Mouse (Mus musculus) heart, postnatal 4 days (tissue): Measurements from ENCODE around the gene Rsph10b. TPM values are rescaled to one million over a fixed set of nuclear protein-coding genes. Genes with fewer than 3 reads are reported as not detected.

Experiments used
- DNase-seq: peaks from one replicate; pipeline ENCODE4 v3.0.0; 2021
- total RNA-seq, 2 experiments: library from RNA; stranded (reverse); gene quantifications; 2 replicates each; pipeline ENCODE4 v1.2.3; 2021

Rsph10b gene
- total RNA-seq, 2 experiments from 2014 or later: 0.33 to 0.38 TPM

DNA sequence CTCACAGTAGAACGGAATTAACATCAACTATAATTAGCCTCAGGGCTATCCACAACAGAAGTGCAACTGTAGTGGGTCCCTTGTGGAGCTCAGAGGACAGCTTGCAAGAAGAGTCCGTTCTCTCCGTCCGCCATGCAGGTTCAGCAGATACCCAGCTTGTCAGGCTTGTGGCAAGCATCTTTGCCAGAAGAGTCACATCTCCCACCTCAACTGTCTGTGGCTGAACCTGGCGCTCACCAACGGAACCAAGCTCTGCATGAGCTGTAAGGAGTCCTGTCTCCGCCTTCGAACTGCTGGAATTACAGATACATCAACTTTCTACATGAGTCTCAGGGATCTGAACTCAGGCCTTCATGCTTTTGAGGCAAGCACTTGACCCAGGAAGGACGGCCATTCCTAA, 3.3 kb downstream of the Rsph10b start:
- no peak for DNase-seq

DNA sequence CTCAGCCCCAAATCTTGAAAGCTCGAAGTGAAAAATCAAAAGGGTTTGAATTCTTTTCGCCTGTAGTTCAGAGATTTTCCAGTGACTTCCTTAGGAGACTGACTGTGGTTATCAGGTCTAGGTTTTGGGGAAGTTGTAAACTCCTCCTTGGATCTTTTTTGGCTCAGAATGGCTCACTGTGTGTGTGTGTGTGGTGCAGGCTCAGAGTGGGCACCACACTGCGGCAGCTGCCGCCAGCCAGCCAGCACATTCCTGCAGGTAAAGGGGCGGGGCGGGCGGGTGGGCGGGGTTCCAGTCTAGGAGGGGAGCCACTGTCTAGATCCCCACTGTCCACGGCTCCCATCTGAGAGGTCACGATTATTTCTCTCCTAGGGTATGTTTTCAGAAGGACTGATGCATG, 8.8 kb downstream of the Rsph10b start:
- DNase-seq: no peak

DNA sequence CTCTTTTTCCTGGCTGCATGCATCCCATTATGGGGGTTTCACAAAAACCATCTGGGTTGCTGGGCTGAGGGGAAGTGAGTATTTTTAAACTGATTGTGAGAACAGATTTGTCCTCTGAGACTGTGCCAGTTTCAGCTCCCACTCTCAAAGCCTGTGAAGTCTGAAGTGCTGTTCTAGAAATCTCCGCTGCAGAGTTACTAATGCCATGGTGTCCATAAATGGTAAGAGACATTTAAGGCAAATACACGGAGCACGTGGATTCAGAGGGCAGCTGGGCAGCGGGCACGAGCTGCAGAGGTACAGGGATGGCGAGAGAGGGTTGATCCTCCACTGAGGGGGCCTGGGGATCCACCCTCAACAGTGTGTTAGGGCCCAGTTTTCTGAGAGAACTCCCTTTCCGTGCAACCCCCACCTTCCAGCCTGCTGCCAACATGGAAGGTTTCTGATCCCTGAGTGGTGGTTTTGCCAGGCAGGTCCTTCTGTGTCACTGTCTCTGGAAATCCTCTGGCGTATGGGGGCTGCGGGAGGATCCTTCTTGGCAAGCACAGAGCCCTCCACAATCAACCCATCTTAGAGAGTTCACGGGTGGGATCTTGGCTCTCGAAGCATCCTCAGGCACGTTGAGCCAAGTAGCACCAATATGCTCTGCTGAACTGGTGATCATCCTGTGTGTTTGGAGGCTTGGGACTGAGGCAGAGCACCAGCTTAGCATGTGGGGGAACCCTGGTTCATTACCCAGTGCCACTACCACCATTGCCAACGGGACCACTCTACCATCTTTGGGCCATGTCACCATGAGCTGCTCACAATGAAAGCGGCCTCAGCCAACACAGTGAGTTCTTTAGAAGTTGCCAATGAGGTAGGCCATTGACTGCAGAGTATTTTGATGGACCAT, 10.6 kb downstream of the Rsph10b start:
- no peak for DNase-seq

DNA sequence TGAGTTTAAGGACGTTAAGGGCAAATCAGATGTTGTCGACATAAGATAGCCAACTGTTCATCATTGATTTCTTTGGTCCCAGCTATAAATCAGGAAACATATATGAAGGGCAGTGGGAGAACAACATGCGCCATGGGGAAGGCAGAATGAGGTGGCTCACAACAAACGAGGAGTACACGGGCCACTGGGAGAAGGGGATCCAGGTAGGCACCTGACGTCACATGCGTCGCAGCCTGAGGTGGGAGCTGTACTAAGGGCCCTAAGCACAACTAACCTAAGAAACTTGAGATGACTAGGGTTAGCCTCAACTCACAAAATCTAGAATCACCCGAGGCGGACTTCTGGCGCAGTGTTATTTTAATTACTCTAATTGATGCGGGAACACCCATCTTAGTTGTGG, 15.5 kb downstream of the Rsph10b start:
- no peak for DNase-seq

DNA sequence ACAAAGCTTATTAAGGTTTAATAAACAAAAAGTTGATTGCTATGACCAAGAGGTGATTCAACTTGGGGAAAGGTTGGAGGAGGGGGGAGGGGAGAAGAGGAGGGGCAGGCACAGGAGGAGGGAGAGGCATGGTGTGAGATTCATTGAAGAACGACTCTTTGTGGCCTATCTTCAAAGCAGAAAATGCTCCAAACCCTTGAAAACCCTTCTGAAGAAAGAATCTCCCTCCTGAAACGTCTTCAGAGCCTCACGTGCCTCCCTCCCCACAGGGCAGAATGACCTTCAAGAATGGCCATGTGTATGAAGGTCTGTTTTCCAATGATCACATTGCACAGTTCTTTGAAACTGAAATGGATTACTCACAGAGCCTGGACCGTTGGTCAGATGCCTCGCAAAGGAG, 17.2 kb downstream of the Rsph10b start:
- no peak for DNase-seq

DNA sequence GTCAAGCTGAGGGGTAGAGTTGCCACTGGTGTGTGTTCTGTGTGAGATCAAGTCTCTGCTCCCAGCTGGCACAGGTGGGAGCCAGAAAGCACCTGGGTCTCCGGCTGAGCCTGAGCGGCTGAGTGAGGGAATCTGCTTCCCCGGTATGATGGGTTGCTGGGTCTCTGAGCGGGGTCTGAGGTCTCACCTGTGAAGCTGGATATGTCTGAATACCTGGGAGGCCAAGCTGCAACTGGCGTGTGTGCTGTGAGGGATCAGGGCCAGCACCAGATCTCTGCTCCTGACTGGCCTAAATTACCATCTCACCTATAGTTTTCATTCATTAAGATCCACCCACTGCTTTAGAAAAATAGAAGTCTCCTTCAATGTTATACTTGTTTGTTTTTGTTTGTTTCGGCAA, 24.3 kb downstream of the Rsph10b start:
- no peak for DNase-seq

DNA sequence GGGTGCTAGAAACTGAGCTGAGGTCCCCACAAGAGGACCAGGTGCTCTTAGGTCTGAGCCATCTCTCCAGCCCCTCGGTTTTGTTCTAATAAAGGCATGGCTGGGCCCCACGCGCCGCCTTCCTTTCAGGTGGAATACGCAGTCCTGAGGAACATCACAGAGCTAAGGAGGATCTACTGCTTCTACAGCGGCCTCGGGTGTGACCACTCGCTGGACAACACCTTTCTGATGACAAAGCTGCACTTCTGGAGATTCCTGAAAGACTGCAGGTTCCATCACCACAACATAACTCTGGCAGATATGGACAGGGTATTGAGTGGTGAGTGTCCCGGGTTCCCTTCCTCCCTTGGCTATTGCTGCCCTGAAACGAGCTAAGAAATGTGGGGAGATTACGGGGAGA, 26.7 kb downstream of the Rsph10b start:
- no peak for DNase-seq

DNA sequence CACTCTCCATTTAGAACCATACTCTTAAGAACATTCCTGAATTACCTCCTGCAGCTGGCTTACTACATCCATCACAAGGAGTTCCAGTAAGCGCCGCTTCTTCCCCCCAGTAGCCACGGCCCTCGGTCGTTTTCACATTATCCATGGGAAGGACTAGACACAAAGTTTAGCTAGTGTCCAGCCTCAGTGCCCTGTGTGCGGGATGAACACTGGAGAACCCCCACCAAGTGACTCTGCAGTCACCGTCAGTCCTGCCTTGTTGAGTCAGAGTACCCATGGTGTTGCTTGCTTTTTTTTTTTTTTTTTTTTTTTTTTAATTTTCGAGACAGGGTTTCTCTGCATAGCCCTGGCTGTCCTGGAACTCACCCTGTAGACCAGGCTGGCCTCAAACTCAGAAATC, 28.3 kb downstream of the Rsph10b start:
- no peak for DNase-seq

DNA sequence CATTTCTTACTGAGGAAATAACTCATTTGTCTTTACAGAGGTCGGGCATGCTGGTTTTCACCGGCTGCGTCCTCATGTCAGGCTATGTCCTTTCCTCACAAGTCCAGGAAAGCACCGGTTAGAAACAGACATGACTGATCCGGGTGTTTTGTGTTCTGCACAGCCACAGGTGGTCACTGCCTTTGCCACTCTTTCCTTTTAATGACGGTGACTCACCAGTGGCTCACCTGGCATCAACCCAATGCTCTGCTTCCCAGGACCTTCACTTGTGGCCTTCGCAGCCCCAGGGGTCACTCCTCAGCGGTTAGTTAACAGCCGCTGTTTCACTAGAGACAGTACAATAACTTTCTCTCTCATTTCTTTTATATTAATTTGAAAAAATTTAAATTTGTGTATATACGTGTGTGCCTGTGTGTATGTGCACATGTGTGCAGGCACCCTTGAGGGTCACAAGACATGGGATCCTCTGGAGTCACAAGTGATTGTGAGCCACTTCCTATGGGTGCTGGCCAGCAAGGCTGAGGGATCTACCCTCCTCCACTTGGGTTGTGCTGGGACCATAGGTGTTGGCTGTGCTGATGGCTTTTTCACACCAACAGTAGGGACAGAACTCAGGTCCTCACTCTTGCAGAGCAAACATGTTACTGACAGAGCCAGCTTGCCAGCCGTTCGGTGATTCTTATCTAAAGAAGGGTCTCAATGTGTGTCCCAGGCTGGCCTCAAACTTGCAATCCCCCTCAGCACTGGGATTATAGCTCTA, 32.9 kb downstream of the Rsph10b start:
- no peak for DNase-seq

DNA sequence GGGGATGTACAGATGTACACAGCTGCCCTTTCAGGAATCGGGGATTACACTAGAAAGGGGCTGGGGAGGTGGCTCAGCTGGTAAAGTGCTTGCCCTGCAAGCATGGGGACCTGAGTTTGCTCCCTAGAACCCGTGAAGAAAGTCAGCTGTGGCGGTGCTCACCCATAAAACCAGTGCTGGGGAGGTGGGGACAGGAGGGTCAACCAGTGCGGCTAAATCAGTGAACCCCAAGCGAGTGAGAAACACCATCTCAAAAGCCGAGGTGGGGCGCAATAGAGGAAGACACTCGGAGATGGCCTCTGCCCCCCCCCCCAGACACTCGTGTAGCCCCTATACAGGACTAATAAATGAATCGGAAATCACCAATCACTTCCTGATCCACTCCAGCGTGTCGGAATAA, 33.8 kb downstream of the Rsph10b start:
- no peak for DNase-seq

DNA sequence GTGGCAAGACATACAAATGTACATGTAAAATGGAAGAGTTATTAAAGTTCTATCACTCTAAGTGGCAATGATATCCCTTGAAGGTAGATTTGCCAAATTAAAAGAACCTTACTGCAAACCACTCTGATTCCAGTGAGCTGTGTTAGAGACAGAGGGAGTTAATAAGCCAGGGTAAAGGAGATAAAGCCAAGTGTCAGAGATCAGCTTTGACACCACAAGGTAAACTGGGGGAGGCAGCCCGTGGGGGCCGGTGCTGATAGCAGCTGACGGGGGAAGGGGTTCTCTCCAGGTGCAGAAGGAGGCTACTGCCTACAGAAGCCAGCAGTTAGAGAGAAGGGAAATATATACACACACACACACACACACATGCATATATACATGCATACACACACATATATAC, 39.8 kb downstream of the Rsph10b start:
- DNase-seq: no peak

DNA sequence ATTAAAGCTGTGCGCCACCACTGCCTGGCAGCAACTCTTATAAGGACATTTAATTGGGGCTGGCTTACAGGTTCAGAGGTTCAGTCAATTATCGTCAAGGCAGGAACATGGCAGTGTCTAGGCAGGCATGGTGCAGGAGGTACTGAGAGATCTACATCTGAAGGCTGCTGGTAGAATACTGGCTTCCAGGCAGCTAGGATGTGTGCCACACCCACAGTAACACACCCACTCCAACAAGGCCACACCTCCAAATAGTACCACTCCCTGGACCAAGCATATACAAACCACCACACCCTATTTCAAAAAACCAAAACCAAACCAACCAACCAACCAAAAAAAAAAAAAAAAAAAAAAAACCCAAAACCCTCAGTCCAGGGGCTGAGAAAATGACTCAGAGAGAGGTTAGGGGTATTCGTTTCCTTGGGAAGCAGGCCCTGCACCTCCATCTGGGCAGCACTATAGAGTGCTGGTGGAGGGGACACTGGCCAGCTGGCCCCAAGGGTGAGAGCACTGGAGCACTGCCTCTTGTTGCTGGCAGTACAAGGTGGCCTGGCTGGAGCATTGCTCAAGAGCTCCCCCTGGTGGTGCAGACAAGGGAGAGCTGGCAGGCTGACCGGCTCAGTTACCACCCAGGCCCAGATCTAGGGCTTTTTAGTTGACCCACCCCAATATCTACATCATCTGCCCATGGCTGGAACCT, 42.2 kb downstream of the Rsph10b start:
- peak; percentile 71 for DNase-seq

DNA sequence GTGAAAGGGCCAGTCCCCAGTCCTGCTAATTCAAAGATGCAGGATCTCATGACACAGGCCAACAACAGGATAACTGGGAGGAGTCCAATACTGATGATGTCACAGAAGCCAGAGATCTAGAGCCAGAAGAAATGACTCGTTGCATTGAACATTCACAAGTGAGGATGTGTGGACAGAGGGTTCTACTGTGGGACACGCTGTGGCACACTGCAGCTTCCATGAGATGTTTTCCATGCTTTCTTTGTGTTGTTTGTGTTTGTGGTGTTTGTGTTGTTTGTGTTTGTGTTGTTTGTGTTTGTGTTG, 42.7 kb downstream of the Rsph10b start:
- no peak for DNase-seq

DNA sequence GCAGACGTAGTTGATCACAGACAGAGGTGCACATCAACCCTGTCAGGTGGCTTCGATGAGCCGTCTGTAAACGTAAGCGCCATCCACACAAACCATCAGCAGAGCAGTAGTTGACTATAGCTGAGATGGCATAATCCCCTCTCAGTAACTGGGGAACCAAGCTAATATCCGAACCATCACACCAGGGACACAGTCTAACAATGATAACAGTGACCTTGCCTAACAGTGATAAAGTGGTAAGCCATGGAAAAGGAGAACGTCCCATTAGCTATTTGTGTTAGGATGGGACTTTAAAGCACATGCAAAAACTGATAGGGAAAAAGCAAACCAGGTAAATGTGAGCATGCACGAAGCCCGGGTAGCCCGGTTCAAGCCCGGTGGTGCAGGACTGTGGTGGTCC, 43.4 kb downstream of the Rsph10b start:
- DNase-seq: no peak

DNA sequence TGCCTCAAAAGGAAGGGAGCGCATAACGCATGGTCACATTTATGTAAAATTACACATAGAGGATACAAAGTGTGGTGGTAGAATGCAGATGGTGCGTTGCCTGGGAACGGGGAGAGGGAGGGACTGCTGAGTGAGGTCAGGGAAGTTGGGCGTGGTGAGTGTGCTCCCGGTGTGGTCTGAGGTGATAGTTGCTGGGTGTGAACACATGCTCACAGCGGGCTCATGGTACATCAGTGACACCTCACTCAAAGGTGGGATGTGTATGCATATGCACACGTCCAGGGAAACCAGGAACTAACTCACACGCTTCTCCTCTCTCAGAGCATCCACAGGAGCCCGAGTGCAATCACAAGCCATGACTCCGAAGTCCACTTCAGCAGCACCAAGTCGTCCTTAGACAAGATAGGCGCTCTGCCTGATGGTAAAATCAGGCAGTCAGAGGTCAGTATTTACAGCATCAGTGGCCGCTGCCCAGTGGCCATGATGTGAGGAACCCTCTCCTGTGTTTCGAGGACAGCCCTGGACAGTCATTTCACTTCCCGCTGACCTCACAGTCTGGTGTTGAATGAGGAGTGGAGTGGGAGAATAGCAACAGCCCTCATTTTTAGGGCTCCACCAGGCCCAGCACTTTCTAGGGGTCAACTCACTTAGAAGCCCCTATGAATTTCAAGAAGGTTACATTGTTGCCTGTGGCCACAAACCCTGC, 44.0 kb downstream of the Rsph10b start:
- DNase-seq: no peak

DNA sequence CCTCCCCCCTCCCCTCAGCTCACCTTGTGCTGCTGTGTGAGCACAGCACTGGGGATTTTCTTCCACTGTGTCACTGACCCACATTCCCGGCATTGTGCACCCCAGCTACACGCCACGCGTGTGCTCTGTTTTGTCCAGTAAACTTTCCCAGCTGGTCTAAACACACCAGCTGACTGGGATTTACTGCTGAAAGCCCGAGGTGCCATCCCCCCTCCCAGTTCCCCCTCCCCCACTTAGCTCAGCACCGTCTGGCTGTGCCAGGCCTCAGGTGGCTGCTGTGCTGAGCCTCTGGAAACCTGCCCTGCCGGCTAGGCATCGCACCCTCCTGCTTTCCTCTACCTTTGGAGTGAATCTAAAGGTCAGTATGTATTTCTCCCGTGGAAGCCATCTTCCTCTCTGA, 48.0 kb downstream of the Rsph10b start:
- DNase-seq: no peak

DNA sequence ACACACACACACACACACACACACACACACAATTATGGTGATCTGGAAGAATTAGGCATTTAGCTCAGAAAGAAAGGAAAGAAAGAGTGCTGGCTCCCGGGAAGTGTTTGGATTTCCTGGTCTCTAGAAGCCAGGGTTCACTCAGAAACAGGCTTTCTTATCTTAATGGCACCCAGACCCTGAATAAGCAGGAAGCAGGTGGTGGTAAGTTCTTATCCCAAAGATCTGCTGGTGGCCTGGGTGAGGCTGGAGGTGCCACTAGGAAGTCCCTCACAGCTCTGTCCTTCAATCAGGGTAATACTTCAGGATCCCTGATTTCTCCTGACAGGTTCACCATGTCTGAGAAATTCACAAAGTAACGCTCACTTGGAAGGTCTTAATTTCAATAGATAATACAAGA, 49.5 kb downstream of the Rsph10b start:
- no peak for DNase-seq

DNA sequence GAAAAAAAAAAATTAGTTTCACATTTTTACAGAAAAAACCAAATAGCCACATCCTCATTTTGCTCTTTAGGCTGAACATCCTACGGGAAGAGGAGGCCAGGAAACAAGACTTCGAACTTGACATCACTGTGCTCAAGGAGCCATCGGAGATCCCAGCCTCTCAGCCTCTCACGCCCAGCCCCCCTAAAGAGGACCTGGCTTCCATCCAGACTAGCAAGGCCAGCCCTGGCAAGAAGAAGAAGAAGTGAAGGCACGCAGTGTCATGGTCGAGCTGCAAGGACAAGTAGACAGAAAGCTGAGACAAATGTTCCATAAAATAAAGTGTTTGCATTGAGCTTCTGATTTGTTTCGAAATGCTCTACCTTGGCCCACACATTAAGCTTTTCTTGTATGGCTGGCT, 52.5 kb downstream of the Rsph10b start:
- DNase-seq: no peak

DNA sequence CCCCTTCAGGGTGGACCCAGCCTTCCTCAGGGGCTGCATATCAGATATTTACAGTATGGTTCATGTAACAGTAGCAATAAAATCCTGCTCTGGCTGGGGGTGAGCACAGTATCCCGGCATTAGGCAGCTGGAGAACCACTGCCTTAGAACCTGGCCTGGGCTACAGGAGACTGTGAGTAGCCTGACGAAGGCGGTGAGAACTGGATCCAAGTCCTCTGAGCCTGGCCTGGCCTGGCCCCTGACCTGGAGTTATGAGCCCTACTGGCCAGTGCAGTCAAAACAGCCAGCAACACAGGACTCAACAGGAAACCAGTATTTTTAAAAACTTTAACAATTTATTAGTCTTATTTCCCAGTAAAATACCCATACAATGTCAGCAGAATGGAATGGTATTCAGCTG, 54.8 kb downstream of the Rsph10b start:
- no peak for DNase-seq

DNA sequence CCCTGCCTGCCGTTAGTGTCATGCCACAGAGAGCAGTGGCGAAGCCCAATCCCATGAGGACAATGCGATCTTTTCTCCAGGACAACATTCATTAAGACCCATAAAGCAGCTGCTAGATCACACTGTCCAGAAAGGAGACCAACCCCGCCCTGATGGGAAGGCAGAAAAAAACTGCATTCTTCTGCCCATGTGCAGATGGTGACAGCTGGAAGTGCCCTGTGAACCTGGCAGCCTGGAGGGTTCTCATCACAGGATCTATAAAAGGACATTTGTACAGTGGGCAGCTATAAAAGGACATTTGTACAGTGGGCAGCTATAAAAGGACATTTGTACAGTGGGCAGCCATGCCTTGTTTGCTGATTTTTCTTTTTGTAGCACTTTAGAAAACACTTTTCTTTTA, 56.2 kb downstream of the Rsph10b start:
- DNase-seq: peak; percentile 41

DNA sequence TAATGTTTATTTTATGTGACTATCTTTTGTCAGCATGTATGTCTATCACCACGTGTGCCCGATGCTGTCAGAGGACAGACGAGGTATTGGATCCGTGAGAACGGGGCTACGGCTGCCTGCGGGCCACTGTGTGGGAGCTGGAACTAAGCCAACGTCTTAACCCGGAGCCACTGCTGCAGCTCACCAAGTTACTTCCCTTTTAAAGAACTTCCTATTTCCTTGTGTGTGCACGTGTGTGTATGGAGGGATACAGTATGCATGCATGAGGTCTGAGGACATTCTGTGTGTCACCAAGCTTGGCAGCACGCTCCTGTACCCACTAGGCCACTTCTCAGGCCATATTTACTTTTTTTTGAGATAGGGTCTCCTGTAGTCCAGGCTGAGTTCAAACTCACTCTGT, 57.3 kb downstream of the Rsph10b start:
- no peak for DNase-seq

DNA sequence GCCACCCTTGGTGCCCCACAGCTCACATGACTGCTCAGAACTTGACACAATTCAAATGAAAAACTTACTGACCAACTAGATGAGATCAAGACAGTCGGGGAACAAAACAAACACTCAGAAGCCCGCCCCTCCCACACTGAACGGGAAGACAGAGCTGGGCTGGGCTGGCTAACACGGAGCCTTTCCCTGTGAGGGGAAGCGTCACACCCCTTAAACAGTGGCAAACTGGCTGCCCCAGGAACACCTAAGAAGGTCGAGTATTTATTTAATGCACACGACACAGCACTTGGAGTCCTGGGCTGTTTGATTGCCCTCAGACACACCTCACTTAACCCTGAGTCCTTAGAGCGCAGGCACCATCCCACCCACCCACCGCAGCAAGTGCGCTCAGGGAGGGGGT, 59.8 kb downstream of the Rsph10b start:
- no peak for DNase-seq

DNA sequence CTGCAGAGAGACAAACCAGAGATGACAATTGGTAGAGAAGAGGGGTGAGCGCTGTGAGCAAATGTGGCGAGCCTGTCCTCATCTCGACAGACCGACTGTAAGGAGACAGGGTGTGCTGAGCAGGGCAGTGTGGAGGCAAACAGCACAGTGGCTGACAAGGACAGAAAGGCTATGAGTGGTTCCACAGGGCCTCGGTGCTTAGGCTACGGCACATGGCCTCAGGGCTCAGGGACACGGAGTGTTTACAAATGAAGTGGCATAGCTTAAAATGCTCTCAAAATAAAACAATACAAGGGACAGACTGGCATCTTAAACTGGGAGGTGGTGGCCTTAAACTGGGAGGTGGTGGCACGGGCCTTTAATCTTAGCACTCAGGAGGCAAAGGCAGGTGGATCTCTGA, 60.4 kb downstream of the Rsph10b start:
- DNase-seq: no peak
